Mouse (Mus musculus) ES-E14 (cell line): ENCODE results near the gene Acot9.

Experiments
- CHD2 ChIP-seq: IDR thresholded peaks from 2 replicates; pipeline ENCODE4 v1.6.1; 2014; ENCODE audit warnings: mild to moderate bottlenecking, low read depth, low read length, inconsistent platforms
- MAFK ChIP-seq: IDR thresholded peaks from 2 replicates; pipeline ENCODE4 v1.6.1; 2014; ENCODE audit warnings: mild to moderate bottlenecking, low read depth, low read length, inconsistent platforms; ENCODE audit not compliant: insufficient read depth
- ZNF384 ChIP-seq: IDR thresholded peaks from 2 replicates; pipeline ENCODE4 v1.6.1; 2012; ENCODE audit warnings: low read depth, low read length, inconsistent platforms

- no peak for TF ChIP-seq MAFK
- no peak for TF ChIP-seq CHD2
- TF ChIP-seq ZNF384, result no peak
These were observed 44.1 kb downstream of the Acot9 start for GRCm38 (mm10) chrX:155306390-155306789.
